Mouse (Mus musculus) spleen, postnatal 4 days (tissue): ENCODE data around the gene Gsta4.
"Not testable (repeated sequence)": the region's sequence is repeated elsewhere in the genome, so short reads cannot be mapped to it uniquely, and the experiment has no call there.

Experiments used
- DNase-seq, 2 experiments: peaks; one replicate each; pipeline ENCODE4 v3.0.0; 2022; ENCODE audit warnings: low spot score in 2 of 2

Gsta4 gene

DNA sequence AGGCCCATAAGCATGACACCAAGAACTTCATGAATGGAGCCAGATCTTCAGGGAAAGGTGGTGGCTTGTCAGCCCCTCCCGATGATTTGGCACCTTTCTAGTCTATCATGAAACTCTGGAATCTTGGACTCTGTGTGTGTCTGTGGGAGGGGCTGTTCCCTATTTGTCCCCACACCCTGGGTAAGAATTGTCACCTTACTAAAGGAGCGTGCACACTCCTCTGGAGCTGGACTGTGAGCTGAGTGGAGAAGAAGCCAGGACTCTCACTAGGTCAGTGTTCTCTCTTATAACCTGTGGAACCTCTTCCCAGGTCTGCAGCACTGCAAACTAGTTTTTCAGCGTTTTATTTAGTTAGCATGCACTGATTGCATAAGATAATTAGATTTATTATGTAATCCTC, 47.9 kb downstream of the Gsta4 start, which contains the start of gene Gsta1:
TSS of gene Gsta1 (plus strand) at position 196 of the 400 bp plus-strand sequence.
- not testable (repeated sequence) for DNase-seq

DNA sequence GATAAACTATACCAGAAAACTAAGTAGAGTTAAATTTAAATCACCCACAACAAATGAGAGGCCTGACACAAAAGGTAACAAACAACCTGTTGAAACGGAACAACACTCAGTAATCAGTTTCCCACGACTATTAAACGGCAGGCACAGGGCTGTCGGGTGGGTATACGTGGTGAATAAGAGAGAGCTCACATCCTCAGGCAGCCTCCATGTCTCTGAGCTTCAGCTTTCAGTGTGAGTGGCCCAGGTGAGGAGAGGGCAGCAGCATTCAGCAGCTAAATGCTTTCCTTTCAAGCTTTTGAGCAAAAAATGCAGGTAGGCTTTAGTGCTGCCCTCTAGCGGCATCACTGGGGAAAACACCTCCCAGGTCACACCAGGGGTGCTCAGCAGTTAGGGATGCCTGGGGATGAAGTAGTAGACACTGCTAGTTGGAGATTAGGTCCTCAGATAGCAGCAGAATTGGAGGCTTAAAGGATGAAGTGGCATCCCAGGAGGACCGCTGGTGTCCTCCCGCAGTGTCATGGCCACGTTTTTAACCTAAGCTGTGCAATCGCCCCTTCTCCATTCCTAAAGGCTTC, 50.6 kb downstream of the Gsta4 start:
- DNase-seq: not testable (repeated sequence)

DNA sequence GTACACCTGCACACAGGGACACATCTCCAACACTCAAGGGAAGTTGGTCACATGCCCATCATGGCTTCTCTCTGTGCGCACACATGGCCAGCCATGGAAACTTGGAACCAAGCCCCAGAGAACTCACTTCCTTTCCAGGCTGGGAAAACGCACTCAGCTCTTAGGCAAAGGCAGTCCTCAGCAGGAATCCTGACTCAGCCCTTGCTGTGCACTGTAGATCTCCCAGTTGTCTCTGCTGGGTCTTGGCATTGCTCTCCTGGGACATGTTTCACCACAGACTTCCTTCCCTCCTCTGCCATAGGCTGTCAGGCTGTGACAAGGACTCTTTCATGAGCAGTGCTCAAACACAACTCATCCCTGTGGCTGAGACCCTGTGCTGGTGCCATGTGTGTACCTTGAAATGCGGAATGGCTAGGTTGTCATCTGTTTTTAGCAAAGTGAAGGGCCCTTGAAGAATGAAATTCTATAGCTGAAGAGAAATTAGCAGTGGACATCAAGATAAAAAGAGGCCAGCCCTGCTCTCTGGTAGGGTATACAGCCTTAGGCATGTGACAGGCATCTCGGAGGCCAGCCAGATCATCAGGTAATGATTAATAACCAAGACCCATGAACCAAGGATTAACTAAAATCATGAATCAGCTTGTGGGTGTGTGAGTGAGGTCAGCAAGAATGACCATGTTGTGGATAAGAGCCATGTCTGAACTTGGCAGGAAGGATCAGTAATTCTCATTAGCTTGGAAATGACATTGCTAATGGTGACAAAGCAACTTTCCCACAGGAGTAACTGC, 73.3 kb downstream of the Gsta4 start:
- DNase-seq: not testable (repeated sequence)

DNA sequence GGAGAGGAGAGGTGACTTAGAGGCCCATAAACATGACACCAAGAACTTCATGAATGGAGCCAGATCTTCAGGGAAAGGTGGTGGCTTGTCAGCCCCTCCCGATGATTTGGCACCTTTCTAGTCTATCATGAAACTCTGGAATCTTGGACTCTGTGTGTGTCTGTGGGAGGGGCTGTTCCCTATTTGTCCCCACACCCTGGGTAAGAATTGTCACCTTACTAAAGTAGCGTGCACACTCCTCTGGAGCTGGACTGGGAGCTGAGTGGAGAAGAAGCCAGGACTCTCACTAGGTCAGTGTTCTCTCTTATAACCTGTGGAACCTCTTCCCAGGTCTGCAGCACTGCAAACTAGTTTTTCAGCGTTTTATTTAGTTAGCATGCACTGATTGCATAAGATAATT, 74.3 kb downstream of the Gsta4 start, which contains the start of gene Gm3776:
TSS of gene Gm3776 (plus strand) at position 216 of the 400 bp plus-strand sequence.
- DNase-seq: not testable (repeated sequence)
